Mouse (Mus musculus) right cerebral cortex, postnatal 36 days (tissue): ENCODE measurements at regions not wholly inside any gene's neighbourhood (a gene's known extent, or its start where the extent isn't known, plus 50 kb on each side); places are given as distances from the start of the nearest gene placed in this dataset.

ENCODE experiments used
- DNase-seq, 2 experiments: peaks; one replicate each; pipeline ENCODE4 v3.0.0; 2022; ENCODE audit warnings: low spot score in 2 of 2, mixed read lengths in 1 of 2

- no peak for DNase-seq
Measured at GRCm38 (mm10) chr15:52954715-52955593, 929.8 kb upstream of the Gm7489 start.

DNA sequence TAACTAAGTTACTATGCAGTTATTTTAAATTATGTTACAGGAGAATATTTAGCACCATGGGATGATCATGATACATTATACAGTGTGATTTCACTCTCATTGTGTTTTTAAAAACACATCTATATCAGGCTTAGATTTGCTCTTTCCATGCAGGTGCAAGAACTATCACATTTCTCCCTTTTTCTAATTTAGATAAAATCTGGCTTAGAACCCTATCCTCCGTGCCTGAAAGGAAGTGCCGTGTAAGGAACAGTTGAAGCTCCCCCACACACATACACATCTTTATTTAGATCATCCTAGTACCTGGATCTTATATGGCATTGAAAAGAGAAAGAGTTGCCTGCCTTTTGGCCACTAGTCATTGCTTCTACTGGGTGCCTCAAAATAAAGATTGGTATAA, 925.0 kb upstream of the Gm7489 start:
- no peak for DNase-seq

- DNase-seq: no peak
Measured at GRCm38 (mm10) chr15:52961491-52961890, 923.2 kb upstream of the Gm7489 start.

DNA sequence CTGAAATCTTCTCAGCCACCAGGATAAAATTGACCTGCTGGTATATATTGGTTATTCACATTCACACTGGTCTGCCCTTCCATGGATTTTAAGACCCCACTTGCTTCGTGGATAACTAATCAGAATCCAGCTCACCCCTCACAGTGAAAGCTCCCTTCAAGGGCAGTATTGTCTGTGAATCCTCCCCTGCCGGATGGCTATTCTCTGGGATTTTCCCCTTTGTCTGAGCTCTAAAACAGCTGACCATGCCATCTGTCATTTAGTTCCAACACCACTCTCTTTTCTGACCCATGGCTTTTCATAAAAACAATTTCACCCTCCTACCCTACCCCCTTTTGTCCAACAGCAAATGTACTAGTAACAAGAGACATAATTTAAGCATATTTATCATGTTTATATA, 920.8 kb upstream of the Gm7489 start:
- no peak for DNase-seq

DNA sequence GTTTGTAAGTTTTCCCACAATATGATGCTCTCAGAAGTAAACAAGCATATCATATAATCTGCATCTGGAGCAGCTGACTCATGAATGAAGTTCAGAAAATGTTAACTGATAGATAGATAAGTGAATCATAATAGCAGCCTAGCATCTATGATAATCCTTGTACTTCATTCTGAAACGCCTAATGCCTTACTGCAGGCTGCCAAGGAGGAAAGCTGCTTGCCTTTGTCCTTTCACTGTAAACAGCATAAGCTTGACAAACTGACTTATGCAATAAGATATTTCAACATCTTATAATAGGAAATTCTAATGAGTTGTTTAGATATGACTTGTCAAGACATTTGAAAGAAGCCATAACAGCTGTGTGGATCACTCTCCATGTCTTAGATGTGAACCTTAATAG, 920.3 kb upstream of the Gm7489 start:
- no peak for DNase-seq

DNA sequence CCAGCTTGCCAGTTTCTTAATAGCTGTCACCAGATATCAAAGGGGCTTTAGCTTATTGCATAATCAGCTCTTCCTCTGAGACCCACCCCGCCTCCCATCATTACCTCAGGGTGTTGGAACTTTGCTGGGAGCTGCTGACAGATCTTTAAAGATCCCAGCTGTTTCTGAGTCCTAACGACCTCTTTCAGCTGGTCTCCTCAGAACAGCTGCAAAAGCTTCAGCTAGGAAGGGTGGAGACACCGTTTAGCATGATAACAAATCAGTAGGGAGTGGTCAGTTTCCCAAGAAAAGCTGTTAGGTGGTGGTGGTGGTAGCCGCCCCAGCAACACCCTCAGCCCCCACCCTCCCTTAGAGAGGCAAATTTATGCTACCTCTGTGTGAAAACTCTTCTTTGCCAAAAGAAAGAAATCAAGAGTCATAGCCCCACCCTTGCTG, 916.9 kb upstream of the Gm7489 start:
- DNase-seq: no peak

DNA sequence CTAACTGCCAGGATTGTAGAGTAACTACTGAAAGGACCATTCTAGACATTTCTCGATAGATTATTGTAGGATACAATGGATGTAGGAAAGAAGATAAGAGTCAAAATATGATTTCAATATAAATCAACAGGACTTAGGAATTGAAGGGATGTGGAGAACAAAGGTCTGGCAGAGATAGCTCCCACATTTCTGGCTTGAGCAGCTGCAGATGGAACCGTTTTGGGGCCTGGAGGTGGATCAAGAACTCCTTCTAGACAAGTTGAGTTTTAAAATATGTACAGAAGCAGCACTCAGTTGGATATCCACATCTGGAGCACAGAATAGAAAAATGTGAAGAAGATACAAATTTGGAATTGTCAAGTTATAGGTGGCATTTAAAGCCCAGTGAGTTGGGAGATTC, 901.9 kb upstream of the Gm7489 start:
- DNase-seq: no peak

- no peak for DNase-seq
Measured at GRCm38 (mm10) chr15:52990580-52990979, 894.1 kb upstream of the Gm7489 start.

DNA sequence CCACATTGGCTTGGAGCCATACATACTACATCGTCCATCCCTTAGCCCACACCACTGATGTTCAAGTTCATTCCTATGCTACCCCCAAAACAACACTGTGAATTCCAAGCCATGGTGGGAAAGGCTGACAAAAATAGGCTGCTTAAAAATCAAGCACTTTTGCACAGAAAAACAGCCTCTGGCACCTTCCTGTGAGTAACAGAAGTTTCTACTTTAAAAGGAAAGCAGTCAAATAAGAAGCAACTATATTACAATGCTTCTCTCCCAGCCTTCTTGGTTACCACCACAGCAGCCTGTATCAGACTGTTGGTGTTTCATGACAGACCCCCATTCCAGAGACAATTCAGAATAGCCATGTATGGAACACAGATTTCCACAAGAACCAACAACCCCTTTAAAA, 890.4 kb upstream of the Gm7489 start:
- no peak for DNase-seq

GRCm38 (mm10) chr15:52999200-52999599, 885.5 kb upstream of the Gm7489 start:
- DNase-seq: no peak

- peak in 1 of 2 experiments; percentile 42 for DNase-seq
Measured at GRCm38 (mm10) chr15:52999776-53000175, 884.9 kb upstream of the Gm7489 start.

GRCm38 (mm10) chr15:53001429-53001828, 883.3 kb upstream of the Gm7489 start:
- DNase-seq: peak; percentile 36 to 66

- no peak for DNase-seq
Measured at GRCm38 (mm10) chr15:53001964-53002363, 882.7 kb upstream of the Gm7489 start.

GRCm38 (mm10) chr15:53004078-53004477, 880.6 kb upstream of the Gm7489 start:
- no peak for DNase-seq

DNA sequence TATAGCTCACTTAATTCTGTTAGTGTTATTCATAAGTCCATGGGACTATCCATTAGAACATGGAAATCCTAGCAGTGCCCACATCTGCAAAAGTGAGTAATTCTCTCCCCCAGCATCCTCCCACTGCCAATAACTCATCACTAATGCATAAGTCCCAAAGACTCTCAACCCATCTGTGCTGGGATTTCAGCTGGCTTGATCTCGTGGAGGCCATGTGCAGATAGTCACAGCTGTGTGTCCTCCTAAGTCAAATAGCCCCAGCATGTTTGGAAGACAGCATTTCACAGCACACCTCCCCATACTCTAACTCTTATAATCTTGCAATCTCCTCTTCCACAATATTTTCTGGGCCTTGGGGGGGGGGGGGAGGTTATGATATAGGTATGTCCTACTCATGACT, 877.9 kb upstream of the Gm7489 start:
- DNase-seq: no peak

- no peak for DNase-seq
Measured at GRCm38 (mm10) chr15:53009337-53009736, 875.4 kb upstream of the Gm7489 start.
